8 mouse cellular contexts compared by ENCODE assay signal in the genomic region with DNA sequence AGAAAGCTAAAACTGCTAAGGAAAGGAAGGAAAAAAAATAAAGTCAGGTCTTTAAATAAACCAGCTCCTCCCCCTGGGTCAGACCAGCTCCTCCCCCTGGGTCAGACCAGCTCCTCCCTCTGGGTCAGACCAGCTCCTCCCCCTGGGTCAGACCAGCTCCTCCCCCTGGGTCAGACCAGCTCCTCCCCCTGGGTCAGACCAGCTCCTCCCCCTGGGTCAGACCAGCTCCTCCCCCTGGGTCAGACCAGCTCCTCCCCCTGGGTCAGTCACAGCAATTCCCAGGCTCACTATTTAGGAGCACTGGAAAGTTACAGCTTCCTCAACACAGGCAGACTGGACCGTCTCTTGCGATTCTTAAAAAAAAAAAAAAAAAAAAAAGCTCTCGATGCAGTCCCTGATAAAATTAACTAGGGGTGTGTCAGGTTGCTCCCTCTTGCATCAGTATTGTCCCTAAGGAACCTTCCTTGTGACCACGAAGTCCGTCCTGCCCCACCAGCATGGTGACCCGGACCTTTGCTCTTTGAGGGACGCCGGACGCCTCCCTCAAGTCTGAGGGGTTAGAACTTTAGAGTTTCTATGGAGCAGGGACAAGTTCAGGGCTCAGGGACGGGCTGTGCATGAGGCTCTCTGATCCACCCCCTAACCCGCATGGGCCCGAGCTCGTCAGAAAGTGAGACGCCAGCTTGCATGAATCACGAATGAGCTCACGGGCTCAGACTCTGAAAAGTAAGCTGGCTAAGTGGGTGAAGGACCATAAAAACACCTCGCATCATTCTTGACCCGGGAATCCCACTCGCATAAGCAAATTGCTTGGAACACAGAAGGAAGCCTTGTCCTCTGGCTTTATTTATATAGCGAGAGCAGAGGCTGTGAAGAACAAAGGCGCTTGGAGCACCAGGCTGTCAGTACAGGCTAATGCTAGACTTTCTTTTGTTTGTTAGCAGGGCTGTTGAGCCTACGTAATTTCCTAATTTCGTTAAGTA. TPM values are rescaled to one million over a fixed set of nuclear protein-coding genes. Genes with fewer than 3 reads are reported as not detected.
DNase-seq lines count a peak whose midpoint lies in the region; TF ChIP-seq lines count a peak whose summit lies in the region.

No protein-coding gene starts in this region.

- 0 out of 2 replicates have a peak overlapping the region, but pooled peaks have one; percentile 74 for H3K27ac ChIP-seq in cortical plate, adult 2 months (ENCODE audit: insufficient read depth, low read length)

- no peak for TF ChIP-seq POLR2A in cortical plate, adult 2 months (IDR thresholded peaks at IDR 0.05; ENCODE audit: extremely low read depth, insufficient read depth, low read length)

- H3K4me1 ChIP-seq in cortical plate, adult 2 months (ENCODE audit: control insufficient read depth, insufficient read depth, low read length): no peaks in the 10 kb centered on the region; the same call in 1 of the 2 replicates

- no peak for TF ChIP-seq CTCF in cortical plate, adult 2 months (IDR thresholded peaks at IDR 0.05; ENCODE audit: extremely low read depth, insufficient read depth, low read length)

- H3K4me3 ChIP-seq in cortical plate, adult 2 months (ENCODE audit: insufficient read depth, low read length): no peak overlapping the region; the same call in 1 of the 2 replicates

- peak; percentile 26 for DNase-seq in layer of hippocampus, adult 11-12 months (ENCODE audit: low spot score)
- DNase-seq in layer of hippocampus, postnatal 36 days: no peak
- peak; percentile 63 to 77 for DNase-seq in heart, adult 18-20 months
- DNase-seq in kidney, adult 11 months: peak; percentile 83
- DNase-seq in lung, adult 18-20 months: peak; percentile 73 to 79
- peak; percentile 52 for DNase-seq in retina, adult 2 months (ENCODE audit: low read depth, low spot score)
- DNase-seq in layer of hippocampus, adult 18-20 months (ENCODE audit: low spot score in 2 of 2): no peak

RNA-seq across cellular contexts. Expression of gene Mrps23, which starts 31.3 kb away (rescaled TPM):
- 10 to 100 TPM; 67.6 to 78.7 TPM for total RNA-seq in layer of hippocampus, postnatal 36 days (2021)
- 68.8 and 69.7 TPM in 2 replicates for polyA plus RNA-seq in cortical plate, adult 2 months (2012; rRNA removed)
- total RNA-seq in heart, adult 18-20 months (2021): 100 to 1,000 TPM; 327 to 375 TPM
- 10 to 100 TPM; 63.8 to 77.8 TPM for total RNA-seq in layer of hippocampus, adult 18-20 months (2021)

RNA-seq across cellular contexts. Expression of gene Ccdc182, which starts 58.3 kb away (rescaled TPM):
- total RNA-seq in layer of hippocampus, postnatal 36 days (2021): not detected
- not detected in 2 replicates for polyA plus RNA-seq in cortical plate, adult 2 months (2012; rRNA removed)
- total RNA-seq in heart, adult 18-20 months (2021): not detected
- total RNA-seq in layer of hippocampus, adult 18-20 months (2021): not detected

Comparison
In these comparisons a context has a peak if more than half of its experiments do, and no peak if none do; other contexts are left out.
1. DNase-seq: peak in layer of hippocampus, adult 11-12 months (single experiment), heart, adult 18-20 months (2 of 2), kidney, adult 11 months (single experiment), lung, adult 18-20 months (2 of 2) and retina, adult 2 months (single experiment); none in layer of hippocampus, postnatal 36 days (0 of 2) and layer of hippocampus, adult 18-20 months (0 of 2).
2. RNA of gene Mrps23, which starts 31.3 kb away (total RNA-seq): 327 to 375 TPM in heart, adult 18-20 months; 67.6 to 78.7 TPM in layer of hippocampus, postnatal 36 days and 63.8 to 77.8 TPM in layer of hippocampus, adult 18-20 months; every median in the first group is over 4 times any median in the second.